Mouse (Mus musculus): ENCODE results near the gene Cuedc1. TPM values are rescaled to one million over a fixed set of nuclear protein-coding genes. Genes with fewer than 3 reads are reported as not detected.
A peak's percentile ranks its signal among the peaks of the same experiment; 100 is the strongest.

Cuedc1 gene
- total RNA-seq, 2 experiments from 2014 or later: 39.5 to 40.0 TPM

GRCm38 (mm10) chr11:88148638-88149279 is 50.9 kb downstream of the Cuedc1 start:
- peak; percentile 71 for DNase-seq

- no peak for DNase-seq
Observed at GRCm38 (mm10) chr11:88151379-88152155, 53.7 kb downstream of the Cuedc1 start.

- DNase-seq: no peak
Observed at GRCm38 (mm10) chr11:88153880-88154279, 56.0 kb downstream of the Cuedc1 start.

- DNase-seq: no peak
Observed at GRCm38 (mm10) chr11:88154500-88154899, 56.6 kb downstream of the Cuedc1 start.

GRCm38 (mm10) chr11:88155451-88155850 is 57.6 kb downstream of the Cuedc1 start:
- no peak for DNase-seq

- DNase-seq: no peak
Observed at GRCm38 (mm10) chr11:88155998-88156397, 58.1 kb downstream of the Cuedc1 start.

- no peak for DNase-seq
Observed at GRCm38 (mm10) chr11:88156403-88156802, 58.5 kb downstream of the Cuedc1 start.

GRCm38 (mm10) chr11:88158842-88159246 is 61.0 kb downstream of the Cuedc1 start:
- peak; percentile 93 for DNase-seq

- no peak for DNase-seq
Observed at GRCm38 (mm10) chr11:88159389-88159788, 61.5 kb downstream of the Cuedc1 start.

GRCm38 (mm10) chr11:88160316-88160715 is 62.5 kb downstream of the Cuedc1 start:
- no peak for DNase-seq

- peak; percentile 79 for DNase-seq
Observed at GRCm38 (mm10) chr11:88161051-88161581, 63.3 kb downstream of the Cuedc1 start.

- peak; percentile 97 for DNase-seq
Observed at GRCm38 (mm10) chr11:88161651-88162362, 63.9 kb downstream of the Cuedc1 start.

GRCm38 (mm10) chr11:88162740-88163139 is 64.9 kb downstream of the Cuedc1 start:
- DNase-seq: no peak

GRCm38 (mm10) chr11:88164213-88164723 is 66.4 kb downstream of the Cuedc1 start:
- no peak for DNase-seq

- peak; percentile 85 for DNase-seq
Observed at GRCm38 (mm10) chr11:88164801-88165377, 67.0 kb downstream of the Cuedc1 start.

- DNase-seq: no peak
Observed at GRCm38 (mm10) chr11:88165683-88166364, 68.0 kb downstream of the Cuedc1 start.

- DNase-seq: no peak
Observed at GRCm38 (mm10) chr11:88166471-88166870, 68.6 kb downstream of the Cuedc1 start.

- no peak for DNase-seq
Observed at GRCm38 (mm10) chr11:88168611-88169010, 70.8 kb downstream of the Cuedc1 start.

- no peak for DNase-seq
Observed at GRCm38 (mm10) chr11:88169531-88170040, 71.7 kb downstream of the Cuedc1 start.

GRCm38 (mm10) chr11:88170606-88171005 is 72.7 kb downstream of the Cuedc1 start:
- no peak for DNase-seq

- no peak for DNase-seq
Observed at GRCm38 (mm10) chr11:88171876-88172442, 74.1 kb downstream of the Cuedc1 start.

Measured in heart, postnatal 4 days (tissue).